Mouse (Mus musculus): ENCODE measurements around the gene Tmem205. TPM values are rescaled to one million over a fixed set of nuclear protein-coding genes. Genes with fewer than 3 reads are reported as not detected.

Gene Tmem205
- polyA plus RNA-seq, 1 experiment from 2014 or later: 42.3 TPM

DNA sequence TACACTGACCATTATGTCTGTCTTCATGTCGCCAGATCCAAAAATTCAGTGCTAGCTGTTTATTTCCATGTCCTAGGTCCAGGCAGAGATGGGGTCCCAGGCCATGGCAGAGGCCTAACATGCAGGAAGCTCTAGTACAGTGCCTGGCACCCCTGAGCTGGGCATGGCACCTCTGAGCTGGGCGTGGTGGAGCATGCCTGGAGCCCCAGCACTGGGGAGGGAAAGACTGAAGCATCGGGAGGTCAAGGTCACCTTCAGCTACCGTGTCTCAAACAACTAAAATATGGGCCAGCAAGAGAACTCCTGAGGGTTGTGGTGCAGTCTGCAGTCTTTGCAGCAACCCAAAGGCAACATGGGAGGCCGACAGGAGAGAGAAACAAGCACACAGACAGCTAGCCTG lies 31.0 kb upstream of the Tmem205 start:
- ATAC-seq (ENCODE audit: low FRiP score, low read depth): no peak
- Histone ChIP-seq H3K4me1 (peaks cover 36% of the 10 kb centered on the region), H3K4me3 (no peak overlapping the region), H3K9ac (no peak overlapping the region), H3K27ac (no peak overlapping the region), H3K9me3 (no peaks in the 10 kb centered on the region), H3K27me3 (replicated peaks) (peaks cover 45% of the 10 kb centered on the region), H3K4me2 (replicated peaks) (no peak overlapping the region), H3K36me3 (no peaks in the 10 kb centered on the region)
- 84% methylated on average over 5 of the region's 5 CpGs for WGBS

DNA sequence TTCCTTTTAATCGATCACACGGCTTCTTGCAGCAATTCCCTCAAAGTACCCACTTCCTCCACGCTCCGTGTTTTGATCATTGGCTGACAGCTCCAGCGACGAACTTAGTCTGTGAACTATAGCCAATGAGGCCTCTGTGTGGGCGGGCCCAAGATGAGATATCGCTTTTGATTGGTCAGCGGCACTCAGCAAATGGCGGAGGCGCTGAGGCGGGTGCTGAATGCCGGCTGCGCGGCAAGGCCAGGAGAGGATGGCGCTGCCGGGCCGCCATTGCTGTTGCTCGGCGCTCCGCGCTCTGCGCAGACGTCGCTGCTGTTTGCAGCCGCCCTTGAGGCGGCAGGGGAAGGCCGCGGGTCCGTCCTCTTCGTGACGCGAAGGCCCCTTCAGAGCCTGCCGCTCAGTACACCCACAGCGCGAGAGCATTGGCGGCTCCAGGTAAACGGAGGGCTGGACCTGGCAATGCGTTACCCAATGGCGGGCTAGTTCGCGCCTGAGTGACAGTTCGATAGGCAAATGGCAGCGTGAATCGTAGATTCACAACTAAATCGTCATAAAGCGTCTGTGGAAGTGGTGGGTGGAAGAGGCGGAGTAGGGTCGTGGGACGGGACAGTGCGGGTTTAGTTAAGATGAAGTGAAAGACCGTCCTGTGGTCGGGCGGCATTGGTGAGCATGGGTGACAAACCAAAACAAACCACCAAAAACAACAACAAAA lies 28.4 kb upstream of the Tmem205 start, which contains the start of gene Swsap1:
Gene Swsap1, plus strand, starts transcription at position 186 of the 712 bp plus-strand sequence.
- peak; percentile 98 for ATAC-seq (ENCODE audit: low FRiP score, low read depth)
- peak within 1 kb of the TSS; percentile 67 for H3K4me3 ChIP-seq

DNA sequence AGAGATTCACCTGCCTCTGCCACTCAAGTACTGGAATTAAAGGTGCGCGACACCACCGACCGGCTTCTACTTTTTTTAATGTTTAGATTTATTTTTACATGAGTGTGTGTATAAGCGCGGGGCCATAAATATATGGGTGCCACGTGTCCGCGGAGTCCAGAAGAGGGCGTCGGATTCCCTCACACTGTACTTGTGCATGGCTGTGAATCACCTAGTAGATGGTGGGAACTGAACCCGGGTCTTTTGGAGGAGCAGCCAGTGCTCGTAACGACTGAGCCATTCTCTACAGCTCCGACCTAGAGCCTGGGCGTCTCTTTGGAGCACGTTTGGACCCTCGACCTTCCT lies 27.8 kb upstream of the Tmem205 start:
- H3K4me3 ChIP-seq: peak overlapping the region; percentile 67
- H3K9ac ChIP-seq: no peak overlapping the region
- peak overlapping the region; percentile 60 for H3K4me2 ChIP-seq (replicated peaks)
- H3K27ac ChIP-seq: 0 out of 2 replicates have a peak overlapping the region, but pooled peaks have one; percentile 57
- ATAC-seq (ENCODE audit: low FRiP score, low read depth): peak; percentile 69
- 3% methylated on average over 18 of the region's 18 CpGs for WGBS
- no peaks in the 10 kb centered on the region for H3K9me3 ChIP-seq
- H3K36me3 ChIP-seq: no peaks in the 10 kb centered on the region
- peaks cover 7% of the 10 kb centered on the region; the same call in 1 of the 2 replicates for H3K4me1 ChIP-seq
- H3K27me3 ChIP-seq (replicated peaks): peaks cover 13% of the 10 kb centered on the region

More for the DNA sequence above, 28.4 kb upstream of the Tmem205 start, which contains the start of gene Swsap1:
- peaks cover 19% of the 10 kb centered on the region for H3K27me3 ChIP-seq (replicated peaks)
- H3K9me3 ChIP-seq: no peaks in the 10 kb centered on the region
- peak within 1 kb of the TSS; percentile 78 for H3K9ac ChIP-seq
- H3K4me2 ChIP-seq (replicated peaks): peak within 1 kb of the TSS; percentile 60
- no peaks in the 10 kb centered on the region for H3K36me3 ChIP-seq
- H3K4me1 ChIP-seq: peaks cover 11% of the 10 kb centered on the region; the same call in 1 of the 2 replicates
- H3K27ac ChIP-seq: peak within 1 kb of the TSS; percentile 78
- under 1% methylated on average over 54 of the region's 54 CpGs for WGBS

DNA sequence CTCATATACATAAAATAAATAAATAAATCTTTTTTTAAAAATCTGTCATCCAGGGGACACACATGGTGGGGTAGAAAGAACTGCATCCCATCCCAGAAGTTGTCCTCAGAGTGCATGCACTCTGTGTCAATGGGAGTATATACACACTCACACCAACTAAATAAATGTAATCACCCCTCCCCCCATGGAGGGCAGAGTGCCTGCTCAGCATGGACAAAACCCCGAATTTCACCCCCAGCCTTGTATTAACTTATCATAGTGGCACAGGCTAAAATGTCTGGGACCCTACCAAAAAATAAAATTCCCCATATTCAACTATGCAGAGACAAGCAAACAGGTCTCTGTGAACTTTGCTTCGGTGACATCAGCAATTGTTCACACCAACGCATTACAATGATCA lies 27.3 kb upstream of the Tmem205 start:
- Histone ChIP-seq H3K9me3 (no peaks in the 10 kb centered on the region), H3K4me2 (replicated peaks) (peak overlapping the region; percentile 60), H3K4me3 (no peak overlapping the region), H3K9ac (no peak overlapping the region), H3K36me3 (no peaks in the 10 kb centered on the region), H3K27me3 (replicated peaks) (peaks cover 8% of the 10 kb centered on the region), H3K4me1 (peaks cover 7% of the 10 kb centered on the region; the same call in 1 of the 2 replicates), H3K27ac (no peak overlapping the region)
- WGBS: 77% methylated on average over 3 of the region's 3 CpGs
- ATAC-seq (ENCODE audit: low FRiP score, low read depth): no peak

DNA sequence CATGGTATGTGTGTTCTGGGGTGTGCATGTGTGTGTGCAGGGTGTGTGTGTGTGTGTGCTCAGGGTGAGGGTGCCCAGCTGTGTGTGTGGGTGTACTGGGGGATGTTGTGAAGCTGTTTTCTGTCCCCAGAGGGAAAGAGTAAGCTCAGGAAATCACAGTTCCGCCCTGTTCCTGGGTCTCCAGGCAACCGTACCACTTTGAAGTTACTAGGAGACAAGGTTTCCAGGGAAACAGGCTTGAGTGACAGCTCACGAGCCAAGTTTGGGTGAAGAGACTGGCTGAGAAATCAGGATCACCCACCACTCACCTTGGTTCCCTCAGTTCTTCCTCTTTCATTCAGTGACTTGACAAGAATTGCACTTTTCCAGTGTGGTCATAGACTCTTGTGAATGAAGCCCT lies 26.2 kb upstream of the Tmem205 start:
- Histone ChIP-seq H3K4me2 (replicated peaks) (no peak overlapping the region), H3K9me3 (no peaks in the 10 kb centered on the region), H3K9ac (no peak overlapping the region), H3K36me3 (no peaks in the 10 kb centered on the region), H3K4me3 (no peak overlapping the region), H3K27me3 (replicated peaks) (peaks cover 3% of the 10 kb centered on the region; the same call in 1 of the 2 replicates), H3K4me1 (peaks cover 7% of the 10 kb centered on the region; the same call in 1 of the 2 replicates), H3K27ac (no peak overlapping the region)
- 11% methylated on average over 3 of the region's 3 CpGs for WGBS
- no peak for ATAC-seq (ENCODE audit: low FRiP score, low read depth)

DNA sequence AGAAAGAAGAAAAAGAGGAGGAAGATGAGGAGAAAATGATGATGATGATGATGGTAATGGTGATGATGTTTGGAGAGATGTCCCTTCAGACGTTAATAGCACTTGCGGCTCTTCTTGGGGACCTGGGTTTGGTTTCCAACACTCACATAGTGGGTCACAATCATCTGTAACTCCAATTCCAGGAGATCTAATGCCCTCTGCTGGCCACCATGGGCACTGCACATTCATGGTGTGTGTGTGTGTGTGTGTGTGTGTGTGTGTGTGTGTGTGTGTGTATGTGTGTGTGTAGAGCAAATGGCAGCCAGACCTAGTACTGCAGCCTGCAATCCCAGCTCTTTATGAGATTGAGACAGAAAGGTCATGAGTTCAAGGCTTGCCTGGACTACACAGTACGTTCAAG lies 24.6 kb upstream of the Tmem205 start:
- no peak overlapping the region for H3K4me3 ChIP-seq
- no peak overlapping the region for H3K9ac ChIP-seq
- no peak overlapping the region for H3K4me2 ChIP-seq (replicated peaks)
- peaks cover 9% of the 10 kb centered on the region; the same call in 1 of the 2 replicates for H3K36me3 ChIP-seq
- no peak for ATAC-seq (ENCODE audit: low FRiP score, low read depth)
- peaks cover 12% of the 10 kb centered on the region for H3K4me1 ChIP-seq
- no peak overlapping the region for H3K27ac ChIP-seq
- H3K27me3 ChIP-seq (replicated peaks): peaks cover 16% of the 10 kb centered on the region
- no peaks in the 10 kb centered on the region for H3K9me3 ChIP-seq
- WGBS: 82% methylated on average over 3 of the region's 3 CpGs

DNA sequence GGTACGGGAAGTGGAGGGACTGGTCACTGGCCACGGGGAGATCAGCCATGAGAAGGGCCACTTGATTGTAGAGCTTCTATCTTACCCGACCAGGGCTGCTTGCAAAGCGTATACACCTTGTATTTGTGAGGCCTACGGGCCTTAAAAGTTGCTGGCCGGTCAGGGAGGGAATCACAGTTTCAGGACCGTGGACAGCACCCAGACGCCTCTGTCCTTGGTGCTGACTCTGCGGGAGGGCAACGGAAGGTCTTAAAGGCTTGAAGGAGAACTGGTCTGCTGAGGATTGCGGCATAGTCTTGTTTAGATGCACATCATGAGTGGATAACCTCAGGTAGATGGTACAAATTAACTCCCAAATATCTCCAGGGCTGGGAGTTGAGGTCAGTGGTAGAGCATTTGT lies 23.0 kb upstream of the Tmem205 start:
- WGBS: 18% methylated on average over 11 of the region's 11 CpGs
- Histone ChIP-seq H3K9me3 (no peaks in the 10 kb centered on the region), H3K4me3 (no peak overlapping the region), H3K27ac (no peak overlapping the region), H3K9ac (no peak overlapping the region), H3K36me3 (peaks cover 9% of the 10 kb centered on the region; the same call in 1 of the 2 replicates), H3K4me2 (replicated peaks) (no peak overlapping the region), H3K4me1 (peaks cover 6% of the 10 kb centered on the region), H3K27me3 (replicated peaks) (peaks cover 19% of the 10 kb centered on the region)
- no peak for ATAC-seq (ENCODE audit: low FRiP score, low read depth)

DNA sequence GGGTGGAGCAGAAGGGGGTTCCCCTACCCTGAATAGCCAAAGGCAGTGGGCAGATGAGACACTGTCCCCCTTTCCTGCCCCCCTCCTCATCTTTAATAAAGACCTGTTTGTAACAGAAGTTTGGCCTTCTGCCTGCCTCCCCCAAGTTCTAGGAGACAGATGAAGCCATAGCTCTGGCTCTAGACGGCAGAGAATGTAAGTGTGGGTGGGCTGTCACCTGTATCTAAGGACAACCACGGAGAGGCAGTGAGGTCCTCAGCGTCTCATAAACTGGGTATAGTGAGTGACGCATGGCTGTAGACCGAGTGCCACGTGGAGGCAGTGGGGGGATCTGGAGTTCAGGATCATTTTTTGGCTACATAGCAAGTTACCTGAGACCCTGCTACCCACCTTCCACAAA lies 21.4 kb upstream of the Tmem205 start:
- no peak for ATAC-seq (ENCODE audit: low FRiP score, low read depth)
- WGBS: 71% methylated on average over 6 of the region's 6 CpGs
- peaks cover 19% of the 10 kb centered on the region for H3K27me3 ChIP-seq (replicated peaks)

DNA sequence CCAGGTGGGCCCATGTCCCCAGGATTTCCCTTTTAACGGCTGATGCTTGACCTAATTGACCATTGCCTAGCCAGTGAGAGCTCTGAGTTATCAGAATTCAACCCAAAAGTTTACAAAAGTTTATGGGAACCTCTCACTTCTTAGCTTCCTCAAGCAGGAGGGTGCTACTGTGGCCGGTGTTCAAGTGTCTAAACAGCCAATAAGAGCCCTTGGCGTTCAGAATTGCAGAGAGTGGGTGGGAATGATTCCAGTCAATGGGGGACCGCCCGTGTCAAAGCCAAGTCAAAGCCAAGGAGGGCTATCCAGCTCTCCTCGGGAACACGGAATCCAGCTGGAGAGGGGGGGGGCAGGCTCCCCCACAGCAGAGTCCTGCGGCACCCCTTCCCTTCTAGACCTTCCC lies 20.8 kb upstream of the Tmem205 start:
- H3K9ac ChIP-seq: no peak overlapping the region
- peaks cover 9% of the 10 kb centered on the region; the same call in 1 of the 2 replicates for H3K36me3 ChIP-seq
- H3K4me2 ChIP-seq (replicated peaks): no peak overlapping the region
- H3K4me3 ChIP-seq: no peak overlapping the region
- H3K9me3 ChIP-seq: no peaks in the 10 kb centered on the region
- H3K27ac ChIP-seq: no peak overlapping the region
- WGBS: 67% methylated on average over 8 of the region's 8 CpGs
- no peak for ATAC-seq (ENCODE audit: low FRiP score, low read depth)
- H3K27me3 ChIP-seq (replicated peaks): peaks cover 19% of the 10 kb centered on the region
- peaks cover 6% of the 10 kb centered on the region for H3K4me1 ChIP-seq

More for the DNA sequence above, 21.4 kb upstream of the Tmem205 start:
- Histone ChIP-seq H3K4me2 (replicated peaks) (no peak overlapping the region), H3K4me3 (no peak overlapping the region), H3K9me3 (no peaks in the 10 kb centered on the region), H3K9ac (no peak overlapping the region), H3K27ac (no peak overlapping the region), H3K36me3 (peaks cover 9% of the 10 kb centered on the region; the same call in 1 of the 2 replicates), H3K4me1 (peaks cover 6% of the 10 kb centered on the region)

DNA sequence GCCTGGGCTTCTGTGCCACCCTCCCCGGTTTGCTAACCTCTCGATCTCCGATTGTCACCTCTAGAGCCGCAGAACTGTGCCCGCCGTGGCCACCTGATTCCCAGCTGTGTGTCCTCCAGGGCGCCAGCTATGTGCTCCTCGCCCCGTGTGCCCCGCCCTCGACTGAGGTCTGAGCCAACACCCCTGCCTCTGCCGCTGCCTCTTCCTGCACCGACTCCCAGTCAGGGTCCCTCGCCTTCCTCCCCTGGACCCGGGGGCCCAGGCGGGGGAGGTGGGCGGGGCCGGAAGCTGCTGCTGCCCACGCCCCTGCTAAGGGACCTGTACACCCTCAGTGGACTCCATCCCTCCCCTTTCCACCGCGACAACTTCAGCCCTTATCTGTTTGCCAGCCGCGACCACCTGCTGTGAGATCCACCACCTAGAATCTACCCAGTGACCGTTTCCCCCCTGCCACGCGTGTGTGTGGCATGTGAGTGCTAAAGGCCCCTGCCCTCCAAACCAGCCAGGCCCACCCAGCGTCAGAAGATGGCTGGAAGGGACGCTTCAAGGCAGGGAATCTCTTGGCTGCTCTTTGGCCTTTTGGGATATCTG lies 20.3 kb upstream of the Tmem205 start:
- no peak overlapping the region for H3K9ac ChIP-seq
- H3K4me3 ChIP-seq: no peak overlapping the region
- H3K4me2 ChIP-seq (replicated peaks): peak overlapping the region; percentile 32; the same call in 1 of the 2 replicates
- H3K27ac ChIP-seq: no peak overlapping the region
- H3K9me3 ChIP-seq: no peaks in the 10 kb centered on the region
- whole genome bisulfite sequencing: 7% methylated on average over 28 of the region's 28 CpGs
- peaks cover 19% of the 10 kb centered on the region for H3K27me3 ChIP-seq (replicated peaks)
- peaks cover 6% of the 10 kb centered on the region for H3K4me1 ChIP-seq
- ATAC-seq (ENCODE audit: low FRiP score, low read depth): no peak
- peaks cover 9% of the 10 kb centered on the region; the same call in 1 of the 2 replicates for H3K36me3 ChIP-seq

DNA sequence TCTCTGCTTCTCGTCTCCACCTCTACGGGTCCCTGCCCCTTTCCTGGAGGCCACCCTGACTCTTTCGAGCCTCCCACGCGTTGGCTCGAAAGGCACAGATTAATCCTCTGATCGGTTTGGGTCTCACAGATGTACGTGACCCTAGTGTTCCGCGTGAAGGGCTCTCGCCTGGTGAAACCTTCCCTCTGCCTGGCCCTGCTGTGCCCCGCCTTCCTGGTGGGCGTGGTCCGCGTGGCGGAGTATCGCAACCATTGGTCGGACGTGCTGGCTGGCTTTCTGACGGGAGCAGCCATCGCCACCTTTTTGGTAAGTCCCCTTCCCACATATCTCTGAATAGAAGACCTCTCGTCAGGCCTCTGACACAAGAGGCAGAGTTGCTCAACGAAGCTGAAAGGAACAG lies 16.9 kb upstream of the Tmem205 start:
- H3K9me3 ChIP-seq: no peaks in the 10 kb centered on the region
- no peak overlapping the region for H3K27ac ChIP-seq
- H3K9ac ChIP-seq: no peak overlapping the region
- peaks cover 20% of the 10 kb centered on the region for H3K36me3 ChIP-seq
- no peak overlapping the region for H3K4me3 ChIP-seq
- H3K27me3 ChIP-seq (replicated peaks): peaks cover 19% of the 10 kb centered on the region
- H3K4me2 ChIP-seq (replicated peaks): no peak overlapping the region
- H3K4me1 ChIP-seq: peaks cover 6% of the 10 kb centered on the region
- WGBS: 23% methylated on average over 23 of the region's 23 CpGs
- ATAC-seq (ENCODE audit: low FRiP score, low read depth): no peak

DNA sequence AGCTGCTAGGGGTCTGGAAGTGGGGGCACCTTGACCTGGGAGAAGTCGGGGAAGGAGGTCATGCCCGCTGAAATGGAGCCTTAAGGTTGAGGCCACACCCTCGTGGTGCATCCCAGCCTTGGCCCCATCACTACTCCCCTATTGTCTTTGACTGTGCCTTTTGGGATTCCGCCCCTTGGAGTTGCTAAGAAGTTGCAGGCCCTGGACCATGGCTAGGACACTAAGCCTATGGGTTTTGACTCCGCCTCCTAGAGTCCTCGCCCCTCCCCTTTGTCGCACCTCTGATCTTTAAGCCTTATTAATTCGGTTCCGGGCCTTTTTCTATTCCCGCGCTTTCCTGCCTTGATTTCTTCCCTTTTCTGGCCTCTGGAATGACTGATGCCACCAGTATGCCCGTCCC lies 16.3 kb upstream of the Tmem205 start:
- Histone ChIP-seq H3K9me3 (no peaks in the 10 kb centered on the region), H3K27ac (no peak overlapping the region), H3K27me3 (replicated peaks) (peaks cover 16% of the 10 kb centered on the region), H3K36me3 (peaks cover 24% of the 10 kb centered on the region), H3K4me2 (replicated peaks) (no peak overlapping the region), H3K4me3 (no peak overlapping the region), H3K4me1 (peaks cover 6% of the 10 kb centered on the region), H3K9ac (no peak overlapping the region)
- WGBS: 50% methylated on average over 12 of the region's 12 CpGs
- no peak for ATAC-seq (ENCODE audit: low FRiP score, low read depth)
